Mouse (Mus musculus) 3T3-L1 (cell line): Measurements from ENCODE around the gene Usp33.
"Not testable (repeated sequence)": the region's sequence is repeated elsewhere in the genome, so short reads cannot be mapped to it uniquely, and the experiment has no call there.

Experiments used
- DNase-seq: peaks from one replicate; pipeline ENCODE4 v3.0.0-alpha.2; 2015; ENCODE audit warnings: low read depth, low spot score

The Usp33 gene

DNA sequence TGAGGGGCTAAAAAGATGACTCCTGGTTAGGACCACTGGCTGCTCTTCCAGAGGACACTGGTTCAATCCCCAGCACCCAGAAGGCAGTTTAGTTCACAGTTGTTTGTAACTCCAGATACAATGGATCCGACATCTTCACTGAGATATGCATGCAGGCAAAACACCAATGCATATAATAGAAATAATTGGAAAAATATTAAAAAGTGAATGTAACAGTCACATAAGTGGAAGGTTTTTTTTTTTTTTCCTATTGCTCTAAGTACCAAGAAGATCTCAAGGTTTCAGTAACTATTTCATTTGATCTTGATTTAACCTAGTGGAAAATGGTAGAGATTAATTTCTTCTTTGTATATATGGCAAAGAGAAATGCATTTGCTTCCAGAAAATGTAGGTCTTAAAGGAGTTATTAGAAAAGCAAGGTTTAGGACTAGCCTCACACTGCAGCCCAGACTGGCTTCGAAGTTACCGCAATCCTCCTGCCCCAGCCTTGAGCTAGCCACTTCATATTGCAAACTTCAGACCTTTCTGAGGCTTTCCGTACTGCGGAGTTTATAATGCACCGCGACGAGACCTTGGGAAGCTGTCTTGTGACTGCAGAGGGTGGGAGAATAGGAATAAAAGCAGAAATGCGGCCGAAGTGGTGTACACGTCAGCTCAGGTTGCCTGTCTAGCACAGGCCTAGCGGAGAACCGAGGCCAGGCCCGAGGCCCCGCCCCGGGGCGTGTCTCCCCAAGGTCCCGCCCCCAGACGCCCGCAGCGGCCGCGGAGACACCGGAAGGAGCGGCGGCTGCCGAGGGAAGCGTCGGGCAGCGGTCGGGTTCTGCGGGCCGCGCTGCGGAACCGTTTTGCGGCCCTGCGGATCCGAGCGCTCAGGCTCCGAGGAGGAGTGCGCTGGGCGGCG is at the start of gene Usp33:
Gene Usp33, plus strand, starts transcription at position 747 of the 901 bp plus-strand sequence.
- DNase-seq, result peak; percentile 85

DNA sequence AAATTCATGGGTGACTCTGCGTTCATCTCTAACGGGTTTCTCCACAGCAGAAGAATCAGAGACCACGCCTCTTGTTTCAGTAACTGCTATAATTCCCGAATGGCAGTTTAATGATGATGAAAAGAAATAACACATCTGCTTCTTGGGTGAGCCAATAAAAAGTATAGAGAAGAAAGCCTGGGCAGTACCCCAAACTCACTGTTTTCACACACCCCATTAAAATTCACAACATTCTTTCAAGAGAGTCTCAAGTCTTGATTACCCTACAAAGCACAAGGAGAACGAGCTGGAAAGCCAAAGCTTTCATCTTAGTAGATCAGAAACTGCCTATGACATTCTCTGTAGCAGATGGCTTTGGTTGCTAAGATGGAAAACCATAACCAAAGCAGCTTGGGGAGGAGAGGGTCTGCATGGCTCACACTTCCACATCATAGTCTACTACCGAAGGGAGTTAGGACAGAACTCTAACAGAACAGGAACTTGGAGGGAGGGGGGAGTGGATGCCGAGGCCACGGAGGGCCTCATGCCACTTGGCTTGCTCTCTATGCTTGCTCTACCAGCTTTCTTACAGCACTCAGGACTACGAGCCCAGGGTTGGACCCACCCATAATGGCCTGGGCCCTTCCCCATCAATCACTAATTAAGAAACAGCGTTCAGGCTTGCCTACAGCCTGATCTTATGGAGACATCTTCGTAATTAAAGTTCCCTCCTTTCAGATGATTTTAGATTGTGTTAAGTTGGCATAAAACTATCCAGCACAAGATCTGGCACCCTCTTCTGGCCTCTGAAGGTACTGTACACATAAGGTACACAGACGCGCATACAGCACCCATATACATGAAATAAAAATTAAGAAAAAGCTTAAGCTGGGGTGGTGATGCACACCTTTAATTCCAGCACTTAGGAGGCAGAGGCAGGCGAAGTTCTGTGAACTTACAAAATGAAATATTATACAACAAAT is 45.6 kb upstream of the Usp33 start:
- no peak for DNase-seq

DNA sequence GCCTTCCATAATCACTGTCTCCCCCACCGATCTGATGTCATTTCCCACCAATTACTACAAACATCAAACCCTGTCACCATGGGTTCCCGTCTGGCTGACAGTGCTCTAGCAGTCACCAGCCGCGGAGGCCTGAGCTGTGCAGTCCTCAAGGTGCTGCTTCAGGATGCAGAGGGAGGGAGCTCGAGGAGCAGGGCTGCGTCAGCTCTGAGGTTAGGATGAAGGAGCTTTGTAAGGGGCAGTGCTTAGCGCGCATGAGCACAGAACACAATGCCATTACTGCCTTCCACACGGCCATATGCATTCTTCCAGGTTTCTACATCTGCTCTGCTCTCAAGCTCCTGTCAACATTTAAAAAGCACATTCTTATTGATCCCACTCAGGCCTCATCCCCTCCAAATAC is 43.3 kb upstream of the Usp33 start:
- no peak for DNase-seq

DNA sequence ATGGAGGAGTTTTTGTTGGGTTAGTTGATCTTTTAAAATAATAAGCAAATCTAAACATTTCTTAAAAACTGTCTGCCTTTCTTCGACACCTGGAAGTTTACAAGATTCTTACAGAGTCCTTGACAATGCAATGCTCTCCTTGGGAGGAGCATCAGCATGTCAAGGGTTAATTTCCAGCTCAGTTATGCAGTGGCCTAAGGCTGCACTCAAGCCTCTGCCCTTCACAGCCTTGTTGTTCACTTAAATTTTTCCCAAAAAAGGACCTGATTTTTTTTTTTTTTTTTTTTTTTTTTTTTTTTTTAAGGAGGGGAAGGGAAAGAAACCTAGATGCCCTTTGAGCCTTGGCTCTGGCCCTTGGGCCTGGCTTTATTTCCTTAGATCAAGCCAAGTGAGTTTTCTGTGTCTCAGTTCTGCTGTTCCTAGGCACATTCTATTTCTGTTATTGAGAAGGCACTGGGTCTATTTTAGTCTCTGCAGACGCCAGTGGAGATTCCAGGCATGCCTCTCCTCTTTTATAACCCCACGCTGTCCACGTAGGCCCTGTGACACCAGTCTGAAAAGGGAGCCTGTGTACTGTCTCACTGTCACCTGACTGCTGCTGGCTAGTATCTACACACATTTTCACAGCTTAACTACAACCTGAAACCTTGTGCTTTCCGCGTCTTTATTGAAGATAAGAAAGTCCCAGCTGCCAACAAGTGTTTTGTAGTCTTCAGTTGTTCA is 42.0 kb upstream of the Usp33 start:
- no peak for DNase-seq

DNA sequence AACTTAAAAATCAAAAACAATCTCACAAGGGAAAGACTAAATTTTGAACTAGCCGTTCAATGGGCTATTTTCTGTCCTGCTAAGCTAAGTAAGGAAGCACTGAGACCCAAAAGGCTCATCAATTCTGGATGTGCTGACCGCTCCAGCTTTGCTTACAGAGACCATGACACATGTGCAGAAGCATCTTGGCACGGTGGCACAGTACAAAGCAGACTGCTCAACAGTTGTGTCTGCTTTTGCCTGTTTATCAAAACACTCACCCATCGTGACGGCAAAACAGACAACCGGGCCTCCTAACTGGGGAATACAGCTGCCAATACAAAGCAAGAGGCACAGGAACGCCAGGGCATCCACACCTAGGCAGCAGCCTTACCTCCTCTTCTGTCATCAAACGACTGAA is 41.2 kb upstream of the Usp33 start:
- no peak for DNase-seq

DNA sequence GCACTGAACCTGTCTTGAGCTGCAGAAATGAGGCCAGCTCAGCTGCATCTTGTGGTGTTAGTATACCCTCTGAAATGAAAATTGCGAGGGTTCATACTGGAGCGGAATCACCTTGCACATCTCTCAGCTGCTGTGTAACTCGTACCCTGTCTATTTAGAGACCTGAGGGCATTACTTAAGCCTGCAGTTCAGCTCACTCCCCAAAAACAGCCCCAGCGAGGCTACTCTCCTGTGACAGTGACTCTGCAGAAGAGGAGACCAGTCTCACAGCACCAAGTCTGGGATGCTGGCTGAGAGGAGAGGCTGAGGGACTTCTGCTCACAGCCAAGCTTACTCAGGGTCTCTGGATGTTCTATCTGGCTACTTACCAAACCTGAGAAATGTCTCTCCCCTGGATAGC is 40.3 kb upstream of the Usp33 start:
- DNase-seq, result no peak

- peak; percentile 96 for DNase-seq
Measured at GRCm38 (mm10) chr3:152308485-152309249, 37.6 kb upstream of the Usp33 start.

DNA sequence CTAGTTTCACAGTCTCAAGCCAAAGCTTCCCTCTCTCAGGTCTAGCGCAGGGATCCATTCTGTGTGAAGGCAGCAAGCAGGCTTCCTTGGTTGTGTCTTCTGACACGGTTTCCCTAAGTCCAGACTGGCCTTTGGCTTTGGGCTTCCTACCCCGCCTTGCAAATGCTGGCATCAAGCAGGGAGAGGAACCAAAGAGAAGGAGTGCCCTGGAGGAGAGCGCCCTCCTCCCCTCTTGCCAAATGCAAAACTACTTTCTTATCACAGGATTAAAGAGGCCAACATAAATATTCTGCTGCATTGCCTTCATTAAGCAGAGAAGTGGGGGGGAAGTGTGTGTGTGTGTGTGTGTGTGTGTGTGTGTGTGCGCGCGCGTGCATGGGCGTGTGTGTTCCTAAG is 37.0 kb upstream of the Usp33 start:
- DNase-seq, result no peak

DNA sequence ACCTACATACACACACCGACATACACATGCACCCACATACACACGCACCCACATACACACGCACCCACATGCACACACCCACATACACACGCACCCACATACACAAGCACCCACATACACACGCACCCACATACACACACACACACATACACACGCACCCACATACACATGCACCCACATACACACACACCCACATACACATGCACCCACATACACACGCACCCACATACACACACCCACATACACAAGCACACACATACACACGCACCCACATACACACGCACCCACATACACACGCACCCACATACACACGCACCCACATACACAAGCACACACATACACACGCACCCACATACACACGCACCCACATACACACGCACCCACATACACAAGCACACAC is 31.6 kb upstream of the Usp33 start:
- DNase-seq, result not testable (repeated sequence)

DNA sequence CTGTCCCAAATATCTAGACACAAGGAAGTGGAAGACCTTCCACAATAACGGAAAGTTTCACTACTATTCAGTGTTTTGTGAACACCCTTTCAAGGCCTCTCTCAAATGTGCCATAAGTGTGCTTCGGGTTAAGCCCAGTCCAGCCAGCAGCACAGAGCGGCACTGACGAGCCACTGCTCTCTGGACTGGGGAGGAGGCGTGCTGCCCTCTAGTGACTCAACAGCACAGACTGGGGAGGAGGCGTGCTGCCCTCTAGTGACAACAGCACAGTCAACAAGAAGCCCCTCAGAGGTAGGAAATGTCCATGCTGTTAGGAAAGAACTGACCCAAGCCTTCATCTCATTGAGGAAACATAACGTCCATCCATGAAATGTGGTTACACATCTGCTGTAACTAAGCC is 30.7 kb upstream of the Usp33 start:
- peak; percentile 91 for DNase-seq

GRCm38 (mm10) chr3:152316447-152317173 is 29.7 kb upstream of the Usp33 start:
- DNase-seq, result not testable (repeated sequence)

GRCm38 (mm10) chr3:152320972-152321645 is 25.2 kb upstream of the Usp33 start:
- DNase-seq, result peak; percentile 55

GRCm38 (mm10) chr3:152321765-152322547 is 24.3 kb upstream of the Usp33 start:
- DNase-seq, result no peak

DNA sequence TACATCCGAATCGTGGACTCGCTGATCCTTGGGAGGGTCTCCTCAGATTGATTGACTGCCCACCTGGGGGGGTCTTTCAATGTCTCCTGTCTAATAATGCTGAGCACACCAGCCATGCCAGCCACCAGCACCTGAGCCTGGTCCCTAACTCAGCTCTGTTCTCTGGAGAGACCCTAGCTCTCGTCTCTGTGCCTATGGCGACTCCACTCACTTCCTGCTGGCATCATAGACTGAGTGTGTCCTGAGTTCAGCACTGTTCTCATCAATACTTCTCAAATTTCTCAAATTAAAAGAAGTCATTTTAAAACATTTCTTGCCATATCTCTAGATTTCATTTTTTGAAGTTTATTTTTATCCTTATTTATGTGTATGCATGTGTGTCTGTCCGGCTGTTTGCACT is 14.2 kb upstream of the Usp33 start:
- DNase-seq, result no peak

DNA sequence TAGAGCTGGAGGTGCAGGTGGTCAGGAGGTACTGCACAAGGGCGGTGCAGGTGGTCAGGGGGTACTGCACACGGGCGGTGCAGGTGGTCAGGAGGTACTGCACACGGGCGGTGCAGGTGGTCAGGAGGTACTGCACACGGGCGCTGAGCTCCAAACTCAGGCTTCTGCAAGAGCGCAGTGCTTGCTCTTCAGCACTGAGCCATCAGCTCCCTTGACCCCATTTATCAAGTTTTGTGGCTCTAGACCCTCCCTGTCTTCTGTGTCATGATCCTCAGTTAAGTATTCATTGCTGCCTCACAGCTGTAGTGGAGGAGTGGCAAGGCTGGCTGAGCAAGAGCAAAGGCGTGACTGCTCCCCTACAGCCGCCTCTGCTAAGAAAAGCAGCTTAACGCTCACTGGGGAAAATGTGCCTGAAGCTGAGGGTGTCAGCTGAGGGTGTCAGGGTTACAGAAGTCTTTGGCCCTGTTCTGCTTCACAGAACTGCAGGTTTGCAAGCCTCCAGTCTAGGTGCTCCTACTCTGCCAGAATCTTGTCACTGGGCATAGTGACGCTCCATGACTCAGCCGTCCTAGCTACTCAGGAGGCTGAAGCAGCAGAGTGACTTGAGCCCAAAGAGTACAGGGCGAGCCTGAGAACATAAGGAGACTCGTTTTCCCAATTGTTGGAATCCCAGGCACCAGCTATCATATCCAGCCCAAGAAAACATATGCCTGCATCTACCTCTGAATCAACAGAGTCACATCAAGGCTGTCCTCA is 13.6 kb upstream of the Usp33 start:
- DNase-seq, result no peak

- DNase-seq, result no peak
Measured at GRCm38 (mm10) chr3:152333641-152334040, 12.6 kb upstream of the Usp33 start.

GRCm38 (mm10) chr3:152336085-152336484 is 10.2 kb upstream of the Usp33 start:
- no peak for DNase-seq
